Mouse (Mus musculus): Measurements from ENCODE around the gene Sec13. TPM values are rescaled to one million over a fixed set of nuclear protein-coding genes. Genes with fewer than 3 reads are reported as not detected.

The Sec13 gene
- total and polyA plus RNA-seq, 2 experiments, result 86.2 to 108 TPM

DNA sequence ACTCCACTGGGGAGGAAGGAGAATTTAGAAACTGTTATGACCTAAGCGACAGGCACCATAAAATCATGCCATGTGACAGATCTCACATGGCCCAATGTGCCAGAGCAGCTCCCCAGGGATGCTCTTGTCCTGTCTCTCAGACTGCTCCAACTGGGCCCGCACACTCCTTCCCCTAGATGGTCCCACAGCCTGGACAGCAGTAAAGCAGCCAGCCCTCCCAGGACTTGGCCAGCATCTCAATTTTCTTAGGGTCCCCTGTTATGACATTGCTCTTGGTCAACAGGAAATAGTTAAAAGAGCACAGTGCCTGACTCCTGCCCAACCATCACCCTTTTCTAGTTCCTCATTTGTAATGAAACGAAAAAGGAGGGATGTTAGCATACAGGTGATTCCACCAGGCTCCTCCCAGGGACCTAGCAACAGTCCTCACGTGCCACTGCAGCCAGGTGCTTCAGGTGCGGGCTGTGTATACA lies 47.8 kb downstream of the Sec13 start:
- WGBS, result 64% methylated on average over 5 of the region's 5 CpGs
- no peak for DNase-seq (ENCODE audit: extremely low read depth, low read depth, low spot score)
- H3K9ac ChIP-seq (ENCODE audit: low read depth, low read length), result 0 out of 2 replicates have a peak overlapping the region, but pooled peaks have one; percentile 14
- TF ChIP-seq CTCF (IDR thresholded peaks at IDR 0.05; ENCODE audit: low read depth, low read length) (no peak), POLR2A (IDR thresholded peaks at IDR 0.05; ENCODE audit: extremely low read depth, insufficient read depth, low read length) (no peak)
- peak overlapping the region; percentile 48 for H3K27ac ChIP-seq (replicated peaks; ENCODE audit: insufficient read depth, low read depth, low read length)
- H3K4me1 ChIP-seq (ENCODE audit: control insufficient read depth, insufficient read depth, low read length), result peaks cover 27% of the 10 kb centered on the region
- peaks cover 21% of the 10 kb centered on the region for H3K36me3 ChIP-seq (ENCODE audit: control insufficient read depth, insufficient read depth, low read length)
- H3K4me3 ChIP-seq (ENCODE audit: insufficient read depth, low read depth, low read length), result no peak overlapping the region
- peaks cover 10% of the 10 kb centered on the region; the same call in 1 of the 2 replicates for H3K79me2 ChIP-seq (ENCODE audit: control insufficient read depth, insufficient read depth, low read length)
- H3K27me3 ChIP-seq (ENCODE audit: control insufficient read depth, insufficient read depth, low read length), result no peaks in the 10 kb centered on the region

DNA sequence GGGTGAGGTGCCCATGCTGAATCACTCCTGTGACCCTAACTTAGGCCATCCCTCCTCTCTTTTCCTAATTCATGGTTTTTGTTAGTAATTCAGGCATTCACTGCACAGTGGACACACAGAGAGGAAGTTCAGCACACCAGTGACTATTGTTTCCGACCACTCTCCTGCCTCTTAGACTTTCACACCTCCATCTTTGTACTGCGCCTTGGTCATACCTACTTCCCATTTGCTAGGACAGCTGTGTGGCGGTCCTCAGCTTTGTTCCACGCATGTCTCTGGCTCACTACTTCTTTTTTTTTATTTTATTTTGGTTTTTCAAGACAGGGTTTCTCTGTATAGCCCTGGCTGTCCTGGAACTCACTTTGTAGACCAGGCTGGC lies 49.5 kb downstream of the Sec13 start:
- H3K36me3 ChIP-seq (ENCODE audit: control insufficient read depth, insufficient read depth, low read length), result peaks cover 30% of the 10 kb centered on the region
- H3K27me3 ChIP-seq (ENCODE audit: control insufficient read depth, insufficient read depth, low read length), result no peaks in the 10 kb centered on the region
- WGBS, result 28% methylated on average over 4 of the region's 4 CpGs
- peaks cover 6% of the 10 kb centered on the region; the same call in 1 of the 2 replicates for H3K79me2 ChIP-seq (ENCODE audit: control insufficient read depth, insufficient read depth, low read length)
- no peak for DNase-seq (ENCODE audit: extremely low read depth, low read depth, low spot score)
- peak overlapping the region; percentile 68 for H3K4me3 ChIP-seq (ENCODE audit: insufficient read depth, low read depth, low read length)
- H3K4me1 ChIP-seq (ENCODE audit: control insufficient read depth, insufficient read depth, low read length), result peaks cover 26% of the 10 kb centered on the region
- no peak for TF ChIP-seq CTCF (IDR thresholded peaks at IDR 0.05; ENCODE audit: low read depth, low read length)
- no peak for TF ChIP-seq POLR2A (IDR thresholded peaks at IDR 0.05; ENCODE audit: extremely low read depth, insufficient read depth, low read length)
- H3K27ac ChIP-seq (replicated peaks; ENCODE audit: insufficient read depth, low read depth, low read length), result peak overlapping the region; percentile 91
- H3K9ac ChIP-seq (ENCODE audit: low read depth, low read length), result peak overlapping the region; percentile 75

DNA sequence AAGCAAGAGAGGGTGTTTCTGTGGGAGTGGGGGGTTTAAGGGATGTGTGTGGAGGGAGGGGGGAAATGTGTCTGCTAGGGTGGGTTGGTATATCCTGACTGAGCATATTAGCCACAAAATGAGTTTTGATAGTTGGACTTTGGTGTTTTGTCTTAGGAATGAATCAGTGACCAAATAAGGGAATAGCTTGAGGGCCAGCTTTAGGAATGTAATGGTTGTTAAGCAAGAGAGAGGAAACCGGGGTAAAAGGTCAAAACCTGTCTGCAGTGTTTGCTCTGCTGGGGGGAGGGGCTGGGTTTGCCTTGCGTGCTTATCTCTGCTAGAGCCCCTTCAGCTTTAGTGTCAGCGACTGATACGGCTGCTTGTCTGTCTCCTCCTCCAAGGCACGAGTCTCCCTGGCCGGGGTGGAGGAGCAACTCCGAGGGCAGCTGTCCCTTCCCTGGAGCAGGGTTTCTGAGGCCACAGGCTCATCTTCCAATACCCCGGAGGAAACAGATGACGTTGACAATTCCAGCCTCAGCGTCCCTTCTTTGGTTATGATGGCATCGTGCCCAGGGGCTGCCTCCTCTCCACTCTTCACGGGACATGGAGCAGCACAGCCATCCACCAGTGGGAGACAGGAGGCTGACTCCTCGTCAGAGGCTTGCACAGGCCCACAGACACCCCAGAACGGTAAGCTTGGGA lies 50.0 kb downstream of the Sec13 start:
- H3K4me1 ChIP-seq (ENCODE audit: control insufficient read depth, insufficient read depth, low read length), result peaks cover 25% of the 10 kb centered on the region
- peak overlapping the region; percentile 75 for H3K9ac ChIP-seq (ENCODE audit: low read depth, low read length)
- peaks cover 6% of the 10 kb centered on the region; the same call in 1 of the 2 replicates for H3K79me2 ChIP-seq (ENCODE audit: control insufficient read depth, insufficient read depth, low read length)
- H3K27me3 ChIP-seq (ENCODE audit: control insufficient read depth, insufficient read depth, low read length), result no peaks in the 10 kb centered on the region
- WGBS, result 6% methylated on average over 14 of the region's 14 CpGs
- H3K36me3 ChIP-seq (ENCODE audit: control insufficient read depth, insufficient read depth, low read length), result peaks cover 30% of the 10 kb centered on the region
- DNase-seq (ENCODE audit: extremely low read depth, low read depth, low spot score), result peak; percentile 98
- no peak for TF ChIP-seq CTCF (IDR thresholded peaks at IDR 0.05; ENCODE audit: low read depth, low read length)
- H3K4me3 ChIP-seq (ENCODE audit: insufficient read depth, low read depth, low read length), result peak overlapping the region; percentile 68
- peak overlapping the region; percentile 91 for H3K27ac ChIP-seq (replicated peaks; ENCODE audit: insufficient read depth, low read depth, low read length)

- 14% methylated on average over 7 of the region's 7 CpGs for WGBS
- Histone ChIP-seq H3K79me2 (ENCODE audit: control insufficient read depth, insufficient read depth, low read length) (peaks cover 6% of the 10 kb centered on the region; the same call in 1 of the 2 replicates), H3K27ac (replicated peaks; ENCODE audit: insufficient read depth, low read depth, low read length) (peak overlapping the region; percentile 76), H3K27me3 (ENCODE audit: control insufficient read depth, insufficient read depth, low read length) (no peaks in the 10 kb centered on the region), H3K4me1 (ENCODE audit: control insufficient read depth, insufficient read depth, low read length) (peaks cover 25% of the 10 kb centered on the region), H3K4me3 (ENCODE audit: insufficient read depth, low read depth, low read length) (no peak overlapping the region), H3K9ac (ENCODE audit: low read depth, low read length) (peak overlapping the region; percentile 70), H3K36me3 (ENCODE audit: control insufficient read depth, insufficient read depth, low read length) (peaks cover 28% of the 10 kb centered on the region)
- TF ChIP-seq CTCF (IDR thresholded peaks at IDR 0.05; ENCODE audit: low read depth, low read length) (no peak), POLR2A (IDR thresholded peaks at IDR 0.05; ENCODE audit: extremely low read depth, insufficient read depth, low read length) (no peak)
- peak; percentile 62 for DNase-seq (ENCODE audit: extremely low read depth, low read depth, low spot score)
Observed at GRCm38 (mm10) chr6:113690008-113690399, 50.5 kb downstream of the Sec13 start.

DNA sequence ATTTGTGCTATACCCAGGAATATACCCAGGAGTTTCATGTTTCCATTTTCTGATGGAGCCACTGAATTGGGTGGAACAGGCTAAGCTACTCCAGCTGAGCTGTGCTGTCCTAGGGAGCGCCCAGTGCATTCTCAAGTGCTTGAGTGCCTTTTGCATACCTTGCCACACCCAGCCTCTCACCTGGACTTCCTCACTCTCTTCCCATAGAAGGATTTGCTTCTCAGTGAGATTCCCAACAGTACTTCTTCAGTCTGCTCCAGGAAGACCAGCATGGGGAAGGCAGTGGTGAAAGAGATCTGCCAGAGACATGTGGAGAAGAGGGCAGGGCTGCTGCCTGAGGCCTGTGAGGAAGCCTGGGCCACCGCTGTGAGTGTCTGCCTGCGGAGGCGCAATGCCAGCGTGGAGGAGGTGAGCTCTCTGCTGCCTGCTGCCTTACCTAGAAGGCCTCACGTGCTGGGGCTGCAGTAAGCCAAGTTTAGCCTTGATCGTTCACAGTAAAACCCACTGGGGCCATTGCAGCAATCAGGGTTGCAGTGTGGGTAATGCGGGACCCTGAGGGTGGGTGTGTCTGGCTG lies 53.9 kb downstream of the Sec13 start:
- DNase-seq (ENCODE audit: extremely low read depth, low read depth, low spot score), result no peak
- Histone ChIP-seq H3K27ac (replicated peaks; ENCODE audit: insufficient read depth, low read depth, low read length) (no peak overlapping the region), H3K9ac (ENCODE audit: low read depth, low read length) (no peak overlapping the region)

More for the DNA sequence above, 53.9 kb downstream of the Sec13 start:
- H3K27me3 ChIP-seq (ENCODE audit: control insufficient read depth, insufficient read depth, low read length), result no peaks in the 10 kb centered on the region
- no peak for TF ChIP-seq POLR2A (IDR thresholded peaks at IDR 0.05; ENCODE audit: extremely low read depth, insufficient read depth, low read length)
- TF ChIP-seq CTCF (IDR thresholded peaks at IDR 0.05; ENCODE audit: low read depth, low read length), result no peak
- H3K4me1 ChIP-seq (ENCODE audit: control insufficient read depth, insufficient read depth, low read length), result peaks cover 19% of the 10 kb centered on the region
- H3K4me3 ChIP-seq (ENCODE audit: insufficient read depth, low read depth, low read length), result no peak overlapping the region
- H3K36me3 ChIP-seq (ENCODE audit: control insufficient read depth, insufficient read depth, low read length), result peaks cover 24% of the 10 kb centered on the region
- no peaks in the 10 kb centered on the region; the same call in 1 of the 2 replicates for H3K79me2 ChIP-seq (ENCODE audit: control insufficient read depth, insufficient read depth, low read length)
- 92% methylated on average over 8 of the region's 8 CpGs for WGBS

Measured in liver, adult 2 months (tissue).